Mouse (Mus musculus): ENCODE measurements around the gene Ptprt.
A peak's percentile ranks its signal among the peaks of the same experiment; 100 is the strongest.

Ptprt gene

GRCm38 (mm10) chr2:161907214-161907613 is 753.7 kb downstream of the Ptprt start:
- no peak for DNase-seq

- DNase-seq, result no peak
Observed at GRCm38 (mm10) chr2:161902196-161902595, 758.8 kb downstream of the Ptprt start.

GRCm38 (mm10) chr2:161884446-161884845 is 776.5 kb downstream of the Ptprt start:
- DNase-seq, result no peak

- DNase-seq, result no peak
Observed at GRCm38 (mm10) chr2:161882580-161882979, 778.4 kb downstream of the Ptprt start.

- no peak for DNase-seq
Observed at GRCm38 (mm10) chr2:161880941-161881340, 780.0 kb downstream of the Ptprt start.

- no peak for DNase-seq
Observed at GRCm38 (mm10) chr2:161865231-161865630, 795.7 kb downstream of the Ptprt start.

GRCm38 (mm10) chr2:161858813-161859212 is 802.1 kb downstream of the Ptprt start:
- DNase-seq, result no peak

- no peak for DNase-seq
Observed at GRCm38 (mm10) chr2:161858361-161858760, 802.6 kb downstream of the Ptprt start.

- DNase-seq, result no peak
Observed at GRCm38 (mm10) chr2:161835001-161835400, 825.9 kb downstream of the Ptprt start.

- DNase-seq, result no peak
Observed at GRCm38 (mm10) chr2:161833846-161834245, 827.1 kb downstream of the Ptprt start.

- no peak for DNase-seq
Observed at GRCm38 (mm10) chr2:161813326-161813725, 847.6 kb downstream of the Ptprt start.

- DNase-seq, result peak in 1 of 2 experiments; percentile 18
Observed at GRCm38 (mm10) chr2:161808086-161808801, 852.7 kb downstream of the Ptprt start.

- DNase-seq, result no peak
Observed at GRCm38 (mm10) chr2:161806287-161807007, 854.5 kb downstream of the Ptprt start.

GRCm38 (mm10) chr2:161799946-161800345 is 861.0 kb downstream of the Ptprt start:
- no peak for DNase-seq

GRCm38 (mm10) chr2:161767528-161767927 is 893.4 kb downstream of the Ptprt start:
- no peak for DNase-seq

GRCm38 (mm10) chr2:161713024-161713423 is 947.9 kb downstream of the Ptprt start:
- DNase-seq, result no peak

- DNase-seq, result no peak
Observed at GRCm38 (mm10) chr2:161709316-161709715, 951.6 kb downstream of the Ptprt start.

GRCm38 (mm10) chr2:161706386-161706915 is 954.5 kb downstream of the Ptprt start:
- no peak for DNase-seq

GRCm38 (mm10) chr2:161704811-161705210 is 956.1 kb downstream of the Ptprt start:
- no peak for DNase-seq

GRCm38 (mm10) chr2:161704410-161704809 is 956.5 kb downstream of the Ptprt start:
- peak; percentile 23 to 36 for DNase-seq

GRCm38 (mm10) chr2:161695819-161696218 is 965.1 kb downstream of the Ptprt start:
- no peak for DNase-seq

- peak in 1 of 2 experiments; percentile 48 for DNase-seq
Observed at GRCm38 (mm10) chr2:161668302-161668986, 992.5 kb downstream of the Ptprt start.

GRCm38 (mm10) chr2:161661912-161662311 is 999.0 kb downstream of the Ptprt start:
- DNase-seq, result no peak

Measured in lung, postnatal 4 days (tissue).